Mouse (Mus musculus) layer of hippocampus, adult 2 months (tissue): ENCODE measurements around the gene Tekt3. TPM values are rescaled to one million over a fixed set of nuclear protein-coding genes. Genes with fewer than 3 reads are reported as not detected.

ENCODE experiments used
- DNase-seq, 2 experiments: peaks; one replicate each; pipeline ENCODE4 v3.0.0; 2022; ENCODE audit warnings: low spot score in 2 of 2
- H3K27ac ChIP-seq: fragments of 200-600 bp; 2 replicates; pipeline ENCODE4 v1.8.1; 2022
- H3K4me3 ChIP-seq: fragments of 200-600 bp; 2 replicates; pipeline ENCODE4 v1.8.1; 2022; ENCODE audit warnings: mild to moderate bottlenecking
- CTCF ChIP-seq: fragments of 200-600 bp; conservative IDR thresholded peaks from 2 replicates; pipeline ENCODE4 v1.8.1; 2022; ENCODE audit warnings: antibody characterized with exemption, mild to moderate bottlenecking, moderate library complexity
- total RNA-seq, 2 experiments: library from RNA; stranded (reverse); gene quantifications; 2 replicates each; pipeline ENCODE4 v1.2.3; 2021

Tekt3 gene
- total RNA-seq, 2 experiments from 2014 or later = 0.20 TPM; not detected in 1

DNA sequence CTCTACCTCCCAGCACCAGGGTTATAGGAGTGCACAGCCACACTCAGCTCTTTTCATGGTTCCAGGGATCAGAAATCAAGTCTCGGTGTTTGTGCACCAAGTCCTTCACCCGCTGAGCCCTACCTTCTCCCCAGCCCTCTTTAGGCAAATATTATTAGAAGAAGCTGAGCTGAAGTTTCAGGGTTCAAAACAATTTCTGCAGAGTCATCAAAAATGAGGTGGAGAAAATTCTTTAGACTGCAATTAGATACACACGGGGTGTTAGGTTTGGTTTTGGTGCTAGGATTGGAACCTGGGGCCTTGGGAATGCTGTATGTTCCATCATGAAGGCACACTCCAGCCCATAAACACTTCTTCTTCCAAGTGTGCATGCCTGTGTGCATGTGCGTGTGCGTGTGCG, 27.2 kb downstream of the Tekt3 start:
- Histone ChIP-seq H3K27ac (no peak overlapping the region), H3K4me3 (no peak overlapping the region)
- no peak for DNase-seq
- no peak for TF ChIP-seq CTCF

- TF ChIP-seq CTCF = no peak
- Histone ChIP-seq H3K4me3 (no peak overlapping the region), H3K27ac (no peak overlapping the region)
- no peak for DNase-seq
Measured at GRCm38 (mm10) chr11:63090210-63090609, 28.8 kb downstream of the Tekt3 start.

DNA sequence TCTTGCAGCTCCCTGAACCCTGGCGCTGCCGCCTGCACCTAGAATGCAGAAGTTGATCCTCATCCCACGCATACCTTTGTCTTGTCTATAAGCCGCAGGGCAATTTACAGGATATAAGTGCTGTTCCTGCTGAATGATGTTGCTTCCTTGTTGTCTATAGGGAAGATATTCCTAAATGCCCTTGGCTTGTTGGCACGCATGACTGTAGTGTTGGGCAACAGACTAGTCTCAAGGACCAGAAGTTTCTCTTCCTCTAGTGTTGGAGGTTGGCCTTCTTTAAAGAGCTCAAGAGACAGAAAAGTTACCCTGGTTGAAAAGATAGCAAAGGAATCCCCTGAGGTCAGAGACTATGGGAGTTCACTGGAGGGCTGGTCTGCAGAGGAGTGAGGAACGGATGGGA, 29.5 kb downstream of the Tekt3 start:
- no peak for TF ChIP-seq CTCF
- no peak for DNase-seq
- H3K27ac ChIP-seq = no peak overlapping the region
- no peak overlapping the region for H3K4me3 ChIP-seq

DNA sequence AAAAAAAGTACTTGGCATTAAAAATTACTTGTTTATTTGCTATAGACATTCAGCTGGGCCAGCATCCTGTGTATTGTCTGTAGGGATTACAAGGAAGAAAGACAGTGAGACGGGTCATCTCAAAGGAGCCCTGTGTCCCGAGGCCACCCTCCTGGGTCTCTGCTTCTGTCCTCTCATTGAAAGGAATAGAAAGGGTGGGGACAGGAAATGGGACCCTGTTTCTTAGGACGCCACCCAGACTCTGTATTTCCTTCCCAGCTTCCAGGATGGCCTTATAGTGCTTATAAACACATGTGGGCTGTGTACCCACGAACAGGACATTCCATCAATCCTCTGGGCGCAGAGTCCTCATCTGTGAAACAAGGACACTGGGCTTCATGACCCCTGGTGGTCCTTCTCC, 30.8 kb downstream of the Tekt3 start:
- DNase-seq = no peak
- H3K27ac ChIP-seq = no peak overlapping the region
- no peak overlapping the region for H3K4me3 ChIP-seq
- TF ChIP-seq CTCF = no peak

DNA sequence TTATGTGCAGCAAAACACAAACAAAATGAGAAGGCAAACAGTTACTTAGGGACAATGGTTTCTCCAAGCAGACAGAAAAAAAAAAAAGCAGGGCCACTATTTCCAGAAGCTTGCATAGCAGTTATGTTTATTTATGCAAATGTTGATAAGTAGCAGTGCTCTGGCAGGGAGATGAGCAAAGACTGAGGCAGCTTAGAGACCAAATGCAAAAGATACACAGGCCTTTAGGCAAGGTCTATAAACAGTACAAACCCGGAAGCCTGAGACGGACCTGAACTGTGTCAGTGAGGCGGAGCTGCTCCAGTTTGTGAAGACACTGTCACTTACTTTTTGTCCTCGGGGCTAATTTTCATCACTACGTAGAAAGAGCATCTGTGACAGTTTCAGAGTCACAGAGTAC, 32.1 kb downstream of the Tekt3 start:
- Histone ChIP-seq H3K4me3 (no peak overlapping the region), H3K27ac (no peak overlapping the region)
- no peak for TF ChIP-seq CTCF
- no peak for DNase-seq

- no peak overlapping the region for H3K4me3 ChIP-seq
- H3K27ac ChIP-seq = no peak overlapping the region
- no peak for DNase-seq
- no peak for TF ChIP-seq CTCF
Measured at GRCm38 (mm10) chr11:63094496-63094895, 33.0 kb downstream of the Tekt3 start.

GRCm38 (mm10) chr11:63098016-63098415, 36.6 kb downstream of the Tekt3 start:
- Histone ChIP-seq H3K4me3 (no peak overlapping the region), H3K27ac (no peak overlapping the region)
- no peak for DNase-seq
- TF ChIP-seq CTCF = no peak

GRCm38 (mm10) chr11:63099390-63099789, 37.9 kb downstream of the Tekt3 start:
- no peak for TF ChIP-seq CTCF
- no peak for DNase-seq
- Histone ChIP-seq H3K4me3 (no peak overlapping the region), H3K27ac (no peak overlapping the region)

DNA sequence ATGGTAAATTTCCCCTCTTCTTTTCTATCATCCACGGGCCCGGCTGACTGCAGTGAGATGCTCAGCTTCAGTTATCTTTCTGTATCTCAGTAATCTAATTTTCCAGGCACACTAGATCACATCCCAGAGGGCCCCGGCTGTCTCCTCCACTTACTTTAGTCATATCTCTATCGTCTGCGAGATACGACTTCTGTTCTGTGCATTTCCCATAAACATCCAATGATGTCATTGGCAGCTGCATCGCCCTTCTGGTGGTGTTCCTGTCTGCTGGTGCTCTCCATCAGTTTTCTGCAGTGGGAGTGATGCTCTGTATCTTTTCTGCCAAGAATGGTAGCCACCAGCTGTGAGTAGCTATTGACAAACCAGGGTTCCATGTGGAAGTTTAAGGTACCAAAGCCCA, 41.8 kb downstream of the Tekt3 start:
- DNase-seq = peak; percentile 16 to 39
- H3K4me3 ChIP-seq = no peak overlapping the region
- H3K27ac ChIP-seq = no peak overlapping the region
- no peak for TF ChIP-seq CTCF

- DNase-seq = no peak
- Histone ChIP-seq H3K4me3 (no peak overlapping the region), H3K27ac (no peak overlapping the region)
- TF ChIP-seq CTCF = no peak
Measured at GRCm38 (mm10) chr11:63104026-63104425, 42.6 kb downstream of the Tekt3 start.

- no peak overlapping the region for H3K4me3 ChIP-seq
- no peak for DNase-seq
- no peak for TF ChIP-seq CTCF
Measured at GRCm38 (mm10) chr11:63109230-63109775, 47.8 kb downstream of the Tekt3 start.

DNA sequence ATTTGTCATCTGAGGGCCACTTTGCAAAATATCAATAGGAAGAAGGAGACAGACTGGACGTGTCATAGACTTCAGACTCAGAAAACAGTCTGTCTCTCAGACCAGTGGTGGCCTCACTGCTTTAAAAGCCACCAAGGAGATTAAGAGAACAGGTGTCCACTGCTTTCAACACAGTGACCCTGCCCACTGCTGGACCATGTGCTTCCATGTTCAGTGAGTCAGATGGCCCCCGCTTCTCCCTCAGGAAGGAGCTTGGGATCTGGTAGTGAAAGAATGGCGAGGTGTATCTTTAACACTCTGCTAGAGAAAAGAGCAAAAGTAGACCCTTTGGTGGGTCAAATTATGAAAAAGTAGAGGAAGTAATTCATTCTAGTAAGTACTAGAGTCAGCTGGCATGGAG, 48.9 kb downstream of the Tekt3 start:
- no peak for DNase-seq
- no peak for TF ChIP-seq CTCF
- Histone ChIP-seq H3K27ac (no peak overlapping the region), H3K4me3 (no peak overlapping the region)

More at GRCm38 (mm10) chr11:63109230-63109775, 47.8 kb downstream of the Tekt3 start:
- H3K27ac ChIP-seq = no peak overlapping the region

DNA sequence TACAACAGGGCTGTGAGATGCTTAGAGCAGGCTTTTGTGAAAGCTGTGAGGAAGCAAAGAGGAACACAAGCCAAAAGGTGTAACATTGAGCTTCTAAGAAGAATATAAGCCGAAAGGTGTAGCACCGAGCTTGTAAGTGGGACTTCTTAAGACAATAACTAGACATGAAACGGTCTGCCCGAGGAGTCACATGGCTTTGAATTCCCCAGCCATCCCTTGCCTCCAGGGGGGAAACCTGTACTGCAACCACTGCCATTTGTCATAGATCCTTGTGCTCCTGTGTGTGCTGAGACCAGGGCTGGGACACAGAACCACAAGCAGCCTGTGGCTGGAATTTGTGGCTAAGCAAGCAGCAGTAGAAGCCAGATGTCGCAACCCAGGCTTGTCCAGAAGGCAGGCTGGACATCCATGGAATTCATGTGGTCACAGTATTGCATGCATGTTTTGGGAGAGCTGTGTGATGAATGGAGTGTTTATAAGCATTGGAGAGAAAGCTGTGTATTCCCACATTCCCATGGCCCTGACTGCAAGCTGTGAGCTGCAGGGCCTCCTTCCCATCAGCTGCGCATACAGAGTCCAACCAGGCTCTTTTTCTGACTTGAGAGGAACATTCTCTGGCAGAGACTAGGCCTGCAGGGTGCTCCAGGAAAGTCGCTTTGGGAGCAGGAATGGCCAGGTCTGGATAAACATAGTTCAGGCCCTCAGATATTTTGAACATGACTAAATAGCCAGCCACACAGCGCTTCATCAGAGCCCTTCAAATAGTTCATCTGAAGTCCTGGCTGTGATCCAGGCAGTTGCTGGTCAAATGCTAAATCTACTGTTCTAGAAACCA, 53.6 kb downstream of the Tekt3 start:
- no peak for TF ChIP-seq CTCF
- no peak overlapping the region for H3K4me3 ChIP-seq

DNA sequence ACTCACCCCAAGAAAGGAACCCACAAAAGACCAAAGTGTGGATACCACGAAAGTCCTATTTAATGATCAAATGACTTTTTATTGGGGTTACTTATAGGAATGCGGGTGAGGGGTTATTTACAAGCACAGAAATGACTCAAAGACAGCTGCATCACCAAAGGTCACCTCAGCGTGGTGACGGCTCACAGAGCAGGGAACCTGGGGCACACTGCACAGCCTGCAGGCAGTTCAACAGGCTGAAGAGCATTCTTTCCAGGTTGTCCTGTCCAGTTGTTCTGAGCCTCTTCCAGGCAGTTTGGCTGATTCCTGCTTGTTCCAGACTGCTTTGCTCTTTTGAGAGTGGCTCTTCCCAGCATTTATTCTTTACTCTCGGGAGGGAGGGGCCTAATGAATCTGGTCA, 55.2 kb downstream of the Tekt3 start:
- DNase-seq = no peak

More for the DNA sequence above, 53.6 kb downstream of the Tekt3 start:
- H3K27ac ChIP-seq = no peak overlapping the region
- no peak for DNase-seq

More for the DNA sequence above, 55.2 kb downstream of the Tekt3 start:
- Histone ChIP-seq H3K4me3 (no peak overlapping the region), H3K27ac (no peak overlapping the region)
- no peak for TF ChIP-seq CTCF
